Mouse (Mus musculus): ENCODE results near the gene Nr2f1. TPM values are rescaled to one million over a fixed set of nuclear protein-coding genes. Genes with fewer than 3 reads are reported as not detected.

Gene Nr2f1
- polyA plus RNA-seq, 1 experiment from 2014 or later: 1.0 TPM

DNA sequence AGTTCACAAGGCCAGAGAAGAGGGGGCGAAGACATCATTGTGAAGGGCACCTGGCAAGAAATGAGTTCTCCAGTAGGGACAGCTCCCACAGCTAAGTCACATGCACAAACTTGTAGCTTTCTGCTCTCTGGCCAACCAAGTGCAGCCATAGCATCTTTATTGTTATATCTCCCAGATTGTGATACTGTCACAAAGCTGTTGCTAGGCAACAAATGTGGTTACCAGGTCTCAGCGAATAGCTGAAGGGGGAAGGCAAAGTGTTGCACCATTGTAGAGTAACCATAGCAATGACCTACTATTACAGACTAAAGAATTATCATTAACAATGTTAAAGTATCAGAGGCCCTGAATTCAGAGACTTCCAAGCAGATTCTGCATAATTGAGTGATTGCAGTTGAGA lies 37.4 kb downstream of the Nr2f1 start:
- no peak overlapping the region for H3K27ac ChIP-seq (ENCODE audit: low read depth, low read length)
- H3K4me3 ChIP-seq (ENCODE audit: low read depth, low read length): no peak overlapping the region
- H3K27me3 ChIP-seq (replicated peaks; ENCODE audit: control insufficient read depth, insufficient read depth, low read length): peaks cover 9% of the 10 kb centered on the region; the same call in 1 of the 2 replicates
- no peaks in the 10 kb centered on the region; the same call in 1 of the 2 replicates for H3K4me1 ChIP-seq (replicated peaks; ENCODE audit: control insufficient read depth, insufficient read depth, low read length)
- no peaks in the 10 kb centered on the region for H3K9me3 ChIP-seq (ENCODE audit: control insufficient read depth)
- no peaks in the 10 kb centered on the region for H3K36me3 ChIP-seq (ENCODE audit: control insufficient read depth, insufficient read depth)
- no peak for TF ChIP-seq CTCF (IDR thresholded peaks at IDR 0.05; ENCODE audit: low read depth)
- 49% methylated on average over 2 of the region's 2 CpGs for WGBS
- ATAC-seq: peak; percentile 57; the same call in 1 of the 2 replicates
- H3K4me2 ChIP-seq (replicated peaks; ENCODE audit: low read depth): no peak overlapping the region
- H3K9ac ChIP-seq (ENCODE audit: low read depth, low read length): no peak overlapping the region

DNA sequence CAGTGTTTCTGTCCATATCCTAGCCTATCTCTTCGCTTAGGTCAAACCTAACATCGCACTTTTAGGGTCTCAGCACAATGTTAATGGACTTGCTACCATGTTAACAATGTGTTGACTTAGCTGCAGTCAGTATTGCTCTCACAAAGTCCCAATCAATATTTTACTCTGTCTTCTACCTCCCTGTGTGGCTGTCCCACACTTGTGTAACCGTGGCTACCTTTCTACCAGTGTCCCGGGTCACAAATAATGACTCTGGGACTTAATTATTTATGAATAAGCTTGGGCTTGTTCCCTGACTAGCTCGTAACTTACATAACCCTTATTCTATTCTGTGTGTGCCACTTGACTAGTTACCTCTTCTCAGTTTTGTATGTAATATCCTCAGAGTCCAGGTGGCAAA lies 42.1 kb downstream of the Nr2f1 start:
- TF ChIP-seq CTCF (IDR thresholded peaks at IDR 0.05; ENCODE audit: low read depth): no peak
- H3K36me3 ChIP-seq (ENCODE audit: control insufficient read depth, insufficient read depth): no peaks in the 10 kb centered on the region
- H3K9me3 ChIP-seq (ENCODE audit: control insufficient read depth): no peaks in the 10 kb centered on the region
- no peaks in the 10 kb centered on the region for H3K4me1 ChIP-seq (replicated peaks; ENCODE audit: control insufficient read depth, insufficient read depth, low read length)
- H3K9ac ChIP-seq (ENCODE audit: low read depth, low read length): no peak overlapping the region
- ATAC-seq: no peak
- no peak overlapping the region for H3K4me3 ChIP-seq (ENCODE audit: low read depth, low read length)
- WGBS: 78% methylated on average over 5 of the region's 5 CpGs
- no peak overlapping the region for H3K27ac ChIP-seq (ENCODE audit: low read depth, low read length)
- H3K27me3 ChIP-seq (replicated peaks; ENCODE audit: control insufficient read depth, insufficient read depth, low read length): no peaks in the 10 kb centered on the region
- H3K4me2 ChIP-seq (replicated peaks; ENCODE audit: low read depth): no peak overlapping the region

Other genes starting within 250 kb of the Nr2f1 start
- 0.77 and 1.0 TPM in 2 replicates for gene Pou5f2, start 174.9 kb downstream of the Nr2f1 start, polyA plus RNA-seq (2015; fragmentation: Nextera tagmentation; extraction: Ambion mirVana)

All from intestine, postnatal 0 days (tissue).